Mouse (Mus musculus) heart, postnatal 0 days (tissue): Measurements from ENCODE around the gene Gsap. TPM values are rescaled to one million over a fixed set of nuclear protein-coding genes. Genes with fewer than 3 reads are reported as not detected.
A peak's percentile ranks its signal among the peaks of the same experiment; 100 is the strongest.

Experiments used
- ATAC-seq: fragments of 200-750 bp; cut with Nextera tagmentation; 2 replicates; pipeline ENCODE4 v1.8.0; 2017; ENCODE audit warnings: low read depth, moderate number of reproducible peaks, moderate library complexity; ENCODE audit not compliant: insufficient read depth
- DNase-seq: peaks from one replicate; pipeline ENCODE4 v3.0.0-alpha.2; 2016; ENCODE audit warnings: low spot score
- H3K27ac ChIP-seq: fragments of 300-500 bp; sonication (generic); 2 replicates; pipeline ENCODE4 v1.5.1; 2014; ENCODE audit warnings: low read depth, mild to moderate bottlenecking
- H3K27me3 ChIP-seq: fragments of 300-500 bp; sonication (generic); 2 replicates; pipeline ENCODE4 v1.6.1; 2014; ENCODE audit warnings: low read length, mixed read lengths; ENCODE audit not compliant: control insufficient read depth, insufficient read depth
- H3K36me3 ChIP-seq: fragments of 300-500 bp; sonication (generic); replicated peaks from 2 replicates; pipeline ENCODE4 v1.6.1; 2014; ENCODE audit warnings: low read length, mixed read lengths; ENCODE audit not compliant: control insufficient read depth, insufficient read depth
- H3K4me1 ChIP-seq: fragments of 300-500 bp; sonication (generic); 2 replicates; pipeline ENCODE4 v1.6.1; 2014; ENCODE audit warnings: antibody characterized with exemption; ENCODE audit not compliant: control insufficient read depth, insufficient read depth
- H3K4me2 ChIP-seq: fragments of 300-500 bp; sonication (generic); 2 replicates; pipeline ENCODE4 v1.6.1; 2014; ENCODE audit warnings: low read depth, mild to moderate bottlenecking, low read length, moderate library complexity
- H3K4me3 ChIP-seq: fragments of 300-500 bp; sonication (generic); 2 replicates; pipeline ENCODE4 v1.5.1; 2014; ENCODE audit warnings: low read depth, low read length
- H3K9ac ChIP-seq: fragments of 300-500 bp; sonication (generic); replicated peaks from 2 replicates; pipeline ENCODE4 v1.6.1; 2014; ENCODE audit warnings: low read depth, low read length, mixed read lengths
- H3K9me3 ChIP-seq: fragments of 300-500 bp; sonication (generic); replicated peaks from 2 replicates; pipeline ENCODE4 v1.6.1; 2016; ENCODE audit warnings: low read length; ENCODE audit not compliant: control insufficient read depth
- CTCF ChIP-seq: IDR thresholded peaks from 2 replicates; pipeline ENCODE4 v1.5.1; 2016; ENCODE audit warnings: antibody characterized with exemption, control low read depth, low read depth
- EP300 ChIP-seq: IDR thresholded peaks from 2 replicates; pipeline ENCODE4 v1.6.1; 2016; ENCODE audit warnings: antibody characterized with exemption, low read depth
- WGBS: fragments of 180-500 bp; shearing (Covaris S2); extraction: QIAGEN DNeasy Blood & Tissue Kit; methylation state at CpG from one replicate; pipeline ENCODE4 v1.1.7; 2014; 5-methylcytosine and 5-hydroxymethylcytosine counted together
- polyA plus RNA-seq: library from polyadenylated mRNA; unstranded; fragments of >200 nt; fragmentation: Nextera tagmentation; extraction: Ambion mirVana; gene quantifications from 2 replicates; pipeline ENCODE4 v1.2.1, GENCODE M21; 2015
- total RNA-seq: library from RNA; depleted of rRNA; stranded (reverse); fragments of >200 nt; gene quantifications from 2 replicates; pipeline ENCODE4 v1.2.3, GENCODE M21; 2014; ENCODE audit warnings: low replicate concordance

Gene Gsap
- total and polyA plus RNA-seq, 2 experiments from 2014 or later: 1.4 to 2.0 TPM

DNA sequence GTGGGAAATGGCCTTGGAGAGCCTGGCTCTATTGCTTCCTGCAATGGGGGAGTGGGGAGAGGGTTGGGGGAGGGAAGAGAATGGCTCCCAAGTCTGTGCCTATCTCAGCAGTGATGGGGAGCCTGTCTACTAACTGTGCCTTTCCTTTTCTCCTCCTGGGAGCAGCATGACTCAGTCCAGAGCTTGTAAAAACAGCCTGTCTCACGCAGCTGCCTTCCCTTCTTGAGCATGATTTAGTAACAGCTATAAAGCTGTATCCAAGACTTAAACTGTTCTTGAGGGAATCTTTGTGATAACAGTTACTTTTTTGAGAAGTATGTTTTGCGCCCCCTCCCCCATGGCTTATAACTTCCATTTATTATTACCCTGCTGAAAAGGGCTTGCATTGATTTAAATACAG is 61.9 kb downstream of the Gsap start:
- Histone ChIP-seq H3K36me3 (no peaks in the 10 kb centered on the region), H3K9me3 (no peaks in the 10 kb centered on the region; the same call in 1 of the 2 replicates), H3K4me3 (no peak overlapping the region), H3K27ac (no peak overlapping the region), H3K27me3 (no peaks in the 10 kb centered on the region), H3K4me1 (no peaks in the 10 kb centered on the region), H3K9ac (no peak overlapping the region), H3K4me2 (no peak overlapping the region)
- ATAC-seq (no peak), DNase-seq (no peak)
- 71% methylated on average over 2 of the region's 2 CpGs for WGBS
- TF ChIP-seq EP300 (no peak), CTCF (no peak)

DNA sequence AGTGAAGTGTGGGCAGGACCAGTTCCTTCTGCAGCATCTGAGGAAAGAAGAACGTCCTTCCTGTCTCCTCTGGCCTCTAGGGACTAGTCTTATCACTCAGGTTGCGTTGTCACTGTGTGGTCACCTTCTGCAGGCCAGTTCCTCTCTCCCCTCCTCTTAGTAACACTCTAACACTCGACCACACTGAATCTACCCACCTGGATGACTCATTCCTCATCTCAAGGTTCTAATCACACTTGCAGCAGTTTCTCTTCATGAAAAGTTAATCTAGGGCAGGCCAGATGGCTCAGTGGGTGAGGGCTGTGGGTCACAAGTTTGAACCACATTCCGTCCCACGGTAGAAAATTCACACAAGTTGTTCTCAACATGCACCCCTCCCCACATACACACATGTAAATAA is 62.8 kb downstream of the Gsap start:
- Histone ChIP-seq H3K9ac (no peak overlapping the region), H3K27me3 (no peaks in the 10 kb centered on the region), H3K27ac (no peak overlapping the region), H3K9me3 (no peaks in the 10 kb centered on the region; the same call in 1 of the 2 replicates), H3K4me3 (no peak overlapping the region), H3K4me2 (no peak overlapping the region), H3K36me3 (no peaks in the 10 kb centered on the region), H3K4me1 (no peaks in the 10 kb centered on the region)
- ATAC-seq (no peak), DNase-seq (no peak)
- no peak for TF ChIP-seq EP300
- no peak for TF ChIP-seq CTCF
- WGBS: 49% methylated on average over 5 of the region's 5 CpGs

DNA sequence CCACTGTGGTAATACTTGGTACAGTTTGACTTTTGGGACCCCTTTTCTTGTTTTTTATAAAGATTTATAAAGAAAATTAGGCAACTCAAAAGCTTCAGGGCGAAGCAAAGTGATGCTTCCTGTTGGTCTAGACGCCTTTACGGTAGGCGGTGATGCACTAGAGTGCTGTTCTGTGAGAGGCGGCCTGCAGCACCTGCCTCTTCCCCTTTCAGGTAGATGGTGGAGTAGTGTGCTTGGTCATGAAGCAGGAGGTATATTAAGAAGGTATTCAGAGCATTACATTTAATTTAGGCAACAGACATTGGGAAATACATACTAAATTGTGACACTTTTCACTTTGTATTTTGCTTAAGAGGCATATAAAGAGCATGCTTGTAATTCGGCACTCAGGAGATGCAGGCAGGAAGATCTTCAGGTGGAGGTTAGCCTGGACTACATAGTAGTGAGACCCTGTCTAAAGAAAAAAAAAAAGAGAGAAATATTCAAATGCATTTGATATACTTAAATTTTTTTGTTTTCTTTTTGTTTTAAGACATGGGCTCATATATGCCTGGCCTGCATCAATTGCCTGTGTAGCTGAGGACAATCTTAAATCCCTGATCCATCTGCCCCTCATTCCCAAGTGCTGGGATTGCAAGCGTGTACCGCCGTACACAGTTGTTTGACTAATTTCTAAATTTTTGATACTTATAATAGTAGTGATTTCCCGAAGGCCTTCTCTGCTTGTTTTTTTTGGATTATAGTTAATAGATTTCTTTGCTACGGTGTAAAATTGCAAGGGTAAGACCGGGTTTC is 68.9 kb downstream of the Gsap start:
- Histone ChIP-seq H3K27me3 (no peaks in the 10 kb centered on the region), H3K9me3 (no peaks in the 10 kb centered on the region), H3K4me3 (no peak overlapping the region), H3K9ac (no peak overlapping the region), H3K4me1 (no peaks in the 10 kb centered on the region), H3K36me3 (no peaks in the 10 kb centered on the region), H3K4me2 (no peak overlapping the region), H3K27ac (no peak overlapping the region)
- ATAC-seq (no peak), DNase-seq (no peak)
- WGBS: 82% methylated on average over 12 of the region's 12 CpGs
- TF ChIP-seq EP300 (no peak), CTCF (no peak)

DNA sequence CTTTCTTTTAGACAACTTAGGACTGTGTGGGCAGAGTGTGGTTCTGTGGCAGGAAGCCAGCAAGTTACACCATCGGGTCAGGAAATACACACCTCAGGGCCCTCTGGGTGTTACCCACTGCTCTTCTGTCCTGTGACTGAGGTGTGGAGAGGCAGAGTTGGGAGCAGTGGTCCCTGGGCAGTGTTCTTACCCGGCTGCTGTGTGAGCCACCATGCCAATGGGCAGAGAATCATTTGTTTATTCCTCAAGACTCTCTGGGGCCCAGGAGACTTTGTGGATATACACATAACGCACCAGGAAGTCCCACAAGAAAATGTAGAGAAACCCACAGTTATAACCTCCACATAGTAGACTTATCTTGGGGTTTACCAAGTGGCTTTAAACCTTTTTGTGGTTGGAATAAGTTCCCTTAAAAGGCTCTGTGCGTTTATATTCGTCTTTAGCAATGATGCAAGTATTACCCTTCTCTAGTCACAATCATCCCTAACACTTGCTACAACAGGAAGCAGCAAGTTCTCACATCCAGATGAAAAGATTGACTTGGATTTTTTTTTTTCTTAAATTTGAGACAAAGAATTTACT is 69.6 kb downstream of the Gsap start:
- WGBS: 66% methylated on average over 5 of the region's 5 CpGs
- H3K9me3 ChIP-seq: no peaks in the 10 kb centered on the region
- TF ChIP-seq EP300: no peak
- TF ChIP-seq CTCF: no peak
- DNase-seq (no peak), ATAC-seq (no peak)
- no peak overlapping the region for H3K27ac ChIP-seq
- H3K36me3 ChIP-seq: no peaks in the 10 kb centered on the region
- H3K9ac ChIP-seq: no peak overlapping the region
- no peak overlapping the region for H3K4me3 ChIP-seq
- H3K27me3 ChIP-seq: no peaks in the 10 kb centered on the region
- H3K4me2 ChIP-seq: no peak overlapping the region
- no peaks in the 10 kb centered on the region for H3K4me1 ChIP-seq

DNA sequence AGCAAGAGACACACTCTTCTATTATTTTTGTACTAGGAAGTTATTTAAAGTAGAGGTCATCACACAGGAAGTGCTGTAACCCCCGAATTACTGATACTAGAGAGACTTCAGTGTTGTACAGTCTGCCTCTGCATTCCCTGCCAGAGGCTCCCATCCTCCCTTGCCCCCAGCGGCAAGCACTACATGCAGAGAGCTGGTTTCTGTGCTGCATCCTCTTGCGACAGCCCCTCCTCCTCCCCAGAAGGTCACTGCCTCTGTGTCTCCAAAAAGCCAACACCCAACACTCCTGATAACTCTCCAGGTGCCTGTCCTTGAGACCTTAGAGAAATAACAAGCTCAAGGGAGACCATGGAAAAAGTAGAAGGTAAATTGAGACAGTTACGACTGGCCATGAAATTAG is 71.1 kb downstream of the Gsap start:
- WGBS: 41% methylated on average over 4 of the region's 4 CpGs
- ATAC-seq (no peak), DNase-seq (no peak)
- H3K27me3 ChIP-seq: no peaks in the 10 kb centered on the region
- H3K4me1 ChIP-seq: no peaks in the 10 kb centered on the region
- no peak overlapping the region for H3K4me2 ChIP-seq
- H3K4me3 ChIP-seq: no peak overlapping the region
- H3K9ac ChIP-seq: no peak overlapping the region
- H3K9me3 ChIP-seq: no peaks in the 10 kb centered on the region
- TF ChIP-seq CTCF: no peak
- no peaks in the 10 kb centered on the region for H3K36me3 ChIP-seq
- H3K27ac ChIP-seq: no peak overlapping the region

DNA sequence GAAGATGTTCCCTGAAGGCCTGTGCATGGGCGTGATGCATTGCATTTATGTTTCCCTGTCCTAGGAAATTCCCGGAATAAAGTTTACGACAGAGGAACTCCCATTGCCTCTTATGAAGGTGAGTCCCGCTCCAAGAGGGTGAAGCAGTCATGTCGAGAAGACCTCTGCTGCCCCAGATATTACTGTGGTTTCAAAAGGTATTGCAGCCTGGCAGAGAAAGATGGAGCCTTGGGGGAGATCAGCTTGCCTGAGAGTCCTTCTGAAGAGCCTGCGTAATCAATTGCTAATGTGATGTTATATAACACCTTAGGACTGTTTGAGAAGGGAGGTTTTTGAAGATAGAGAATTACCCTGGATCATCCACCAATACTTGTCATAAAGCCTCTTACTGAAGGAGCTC is 71.8 kb downstream of the Gsap start:
- Histone ChIP-seq H3K27ac (no peak overlapping the region), H3K9ac (no peak overlapping the region), H3K4me3 (no peak overlapping the region), H3K4me2 (no peak overlapping the region), H3K4me1 (no peaks in the 10 kb centered on the region), H3K36me3 (no peaks in the 10 kb centered on the region), H3K27me3 (no peaks in the 10 kb centered on the region), H3K9me3 (no peaks in the 10 kb centered on the region)
- ATAC-seq (no peak), DNase-seq (no peak)
- 70% methylated on average over 6 of the region's 6 CpGs for WGBS
- TF ChIP-seq EP300: no peak
- peak; percentile 44 for TF ChIP-seq CTCF
